Mouse (Mus musculus): ENCODE measurements around the gene Limk2.

- TF ChIP-seq EP300 (IDR thresholded peaks at IDR 0.05): no peak
- no peak for TF ChIP-seq CTCF (IDR thresholded peaks at IDR 0.05)
These were observed 27.7 kb downstream of the Limk2 start for GRCm38 (mm10) chr11:3381148-3381814.
